Mouse (Mus musculus): ENCODE measurements at regions not wholly inside any gene's neighbourhood (a gene's known extent, or its start where the extent isn't known, plus 50 kb on each side); places are given as distances from the start of the nearest gene placed in this dataset.

DNA sequence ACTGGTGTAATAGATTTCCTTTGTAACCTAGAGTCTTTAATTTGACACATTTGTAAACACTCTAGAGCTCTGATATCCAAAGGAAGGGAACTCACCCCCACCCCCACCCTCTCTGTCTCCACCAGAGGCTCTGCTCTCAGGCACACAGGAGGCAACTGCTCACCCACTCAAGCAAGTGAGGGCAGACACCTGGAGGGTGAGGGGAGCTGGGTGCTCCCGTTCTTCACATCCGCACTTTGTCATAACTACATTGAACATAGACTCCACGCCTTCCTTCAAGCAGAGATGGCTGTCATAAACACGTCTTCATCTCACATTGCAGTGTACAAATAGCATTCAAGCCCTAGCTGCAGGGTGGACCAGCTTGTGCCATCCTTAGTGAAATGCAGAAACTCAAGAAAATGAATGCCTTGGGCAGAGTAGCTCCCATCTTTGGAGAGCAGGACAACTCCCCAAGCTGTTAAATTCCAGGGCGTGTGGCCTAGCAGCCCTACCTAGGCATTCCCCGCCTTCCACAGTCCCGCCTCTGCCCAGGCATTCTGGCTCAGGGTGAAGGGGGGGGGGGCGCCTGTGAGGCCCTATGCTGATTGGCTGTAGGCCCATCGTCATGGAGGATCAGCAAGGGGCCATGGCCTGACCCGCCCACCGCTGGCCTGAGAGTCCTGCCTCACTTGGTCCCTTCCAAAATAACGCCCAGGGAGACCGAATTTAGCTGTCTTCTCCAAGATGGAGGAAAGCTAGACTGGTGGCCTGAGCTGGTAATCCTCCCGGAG is 72.9 kb downstream of the Psmg1 start:
- WGBS: 69% methylated on average over 14 of the region's 14 CpGs

DNA sequence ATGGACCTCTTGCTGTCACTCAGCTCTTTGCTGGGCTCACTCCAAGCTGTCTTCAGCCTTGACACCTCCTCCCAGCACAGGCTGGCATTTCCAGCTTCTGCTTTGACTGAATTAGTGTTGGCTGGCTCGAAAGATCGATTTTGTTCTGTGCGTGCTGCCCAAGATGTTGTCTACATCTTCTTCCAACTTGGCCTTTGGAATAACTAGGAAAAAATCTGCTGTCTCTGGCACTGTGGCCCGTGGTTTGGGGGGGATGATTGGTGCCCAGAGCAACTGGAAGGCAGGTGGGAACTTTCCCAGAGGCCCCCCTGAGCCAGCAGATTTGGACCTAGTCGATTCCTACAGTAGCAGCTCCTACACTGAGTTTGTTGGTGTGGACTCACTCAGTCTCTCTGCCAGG is 76.9 kb downstream of the Psmg1 start:
- ATAC-seq (ENCODE audit: low FRiP score, low TSS enrichment) (no peak), DNase-seq (no peak)
- H3K9ac ChIP-seq (replicated peaks; ENCODE audit: low read length): no peak overlapping the region
- H3K27me3 ChIP-seq (ENCODE audit: control insufficient read depth, insufficient read depth, low read length): no peaks in the 10 kb centered on the region
- H3K4me3 ChIP-seq (replicated peaks; ENCODE audit: low read depth, low read length): no peak overlapping the region
- H3K36me3 ChIP-seq (ENCODE audit: control insufficient read depth, insufficient read depth, low read length): no peaks in the 10 kb centered on the region
- H3K4me1 ChIP-seq (ENCODE audit: control insufficient read depth, insufficient read depth, low read length): no peaks in the 10 kb centered on the region
- no peak overlapping the region for H3K27ac ChIP-seq (replicated peaks; ENCODE audit: low read depth, low read length)
- WGBS: 82% methylated on average over 5 of the region's 5 CpGs
- no peak overlapping the region for H3K4me2 ChIP-seq (ENCODE audit: low read length)
- H3K9me3 ChIP-seq (ENCODE audit: control insufficient read depth, low read length): no peaks in the 10 kb centered on the region

More for the DNA sequence above, 72.9 kb downstream of the Psmg1 start:
- no peak for DNase-seq
- Histone ChIP-seq H3K4me2 (ENCODE audit: low read length) (no peak overlapping the region), H3K27ac (replicated peaks; ENCODE audit: low read depth, low read length) (no peak overlapping the region), H3K9ac (replicated peaks; ENCODE audit: low read length) (no peak overlapping the region), H3K27me3 (ENCODE audit: control insufficient read depth, insufficient read depth, low read length) (no peaks in the 10 kb centered on the region), H3K9me3 (ENCODE audit: control insufficient read depth, low read length) (no peaks in the 10 kb centered on the region), H3K4me3 (replicated peaks; ENCODE audit: low read depth, low read length) (no peak overlapping the region), H3K36me3 (ENCODE audit: control insufficient read depth, insufficient read depth, low read length) (no peaks in the 10 kb centered on the region), H3K4me1 (ENCODE audit: control insufficient read depth, insufficient read depth, low read length) (no peaks in the 10 kb centered on the region)
- no peak for ATAC-seq (ENCODE audit: low FRiP score, low TSS enrichment)

DNA sequence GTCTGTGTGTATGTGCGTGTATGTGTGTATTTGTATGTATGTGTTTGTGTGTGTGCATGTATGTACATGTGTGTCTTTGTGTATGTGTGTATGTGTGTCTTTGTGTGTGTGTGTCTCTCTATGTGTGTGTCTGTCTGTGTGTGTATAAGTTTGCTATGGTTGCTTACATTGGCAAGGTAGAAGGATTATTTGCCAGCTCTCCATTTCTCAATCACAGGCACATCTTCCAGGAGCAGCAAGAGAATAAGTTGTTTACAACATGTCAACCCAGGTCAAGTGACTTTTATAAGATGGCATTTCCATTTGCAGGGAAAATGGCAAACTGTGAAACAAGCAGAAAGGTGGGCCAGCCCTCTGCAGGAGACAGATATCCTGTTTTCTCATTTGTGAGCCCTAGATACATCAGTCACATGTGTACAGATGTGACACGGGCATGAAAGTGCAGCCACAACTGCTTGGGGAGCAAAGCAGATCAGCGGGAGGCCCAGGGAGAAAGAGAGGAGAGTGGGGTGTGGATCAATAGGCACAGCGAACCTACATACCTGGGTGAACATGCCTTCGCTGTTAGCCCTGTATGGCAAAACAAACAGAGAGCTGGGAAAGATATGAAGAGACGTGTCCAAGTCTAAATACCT is 86.1 kb downstream of the Psmg1 start:
- H3K27ac ChIP-seq (replicated peaks; ENCODE audit: low read depth, low read length): no peak overlapping the region
- no peaks in the 10 kb centered on the region for H3K36me3 ChIP-seq (ENCODE audit: control insufficient read depth, insufficient read depth, low read length)
- H3K9me3 ChIP-seq (ENCODE audit: control insufficient read depth, low read length): no peaks in the 10 kb centered on the region
- ATAC-seq (ENCODE audit: low FRiP score, low TSS enrichment) (no peak), DNase-seq (no peak)
- H3K4me2 ChIP-seq (ENCODE audit: low read length): no peak overlapping the region
- H3K27me3 ChIP-seq (ENCODE audit: control insufficient read depth, insufficient read depth, low read length): no peaks in the 10 kb centered on the region
- no peak overlapping the region for H3K9ac ChIP-seq (replicated peaks; ENCODE audit: low read length)
- H3K4me1 ChIP-seq (ENCODE audit: control insufficient read depth, insufficient read depth, low read length): no peaks in the 10 kb centered on the region
- H3K4me3 ChIP-seq (replicated peaks; ENCODE audit: low read depth, low read length): no peak overlapping the region
- 84% methylated on average over 6 of the region's 6 CpGs for WGBS

DNA sequence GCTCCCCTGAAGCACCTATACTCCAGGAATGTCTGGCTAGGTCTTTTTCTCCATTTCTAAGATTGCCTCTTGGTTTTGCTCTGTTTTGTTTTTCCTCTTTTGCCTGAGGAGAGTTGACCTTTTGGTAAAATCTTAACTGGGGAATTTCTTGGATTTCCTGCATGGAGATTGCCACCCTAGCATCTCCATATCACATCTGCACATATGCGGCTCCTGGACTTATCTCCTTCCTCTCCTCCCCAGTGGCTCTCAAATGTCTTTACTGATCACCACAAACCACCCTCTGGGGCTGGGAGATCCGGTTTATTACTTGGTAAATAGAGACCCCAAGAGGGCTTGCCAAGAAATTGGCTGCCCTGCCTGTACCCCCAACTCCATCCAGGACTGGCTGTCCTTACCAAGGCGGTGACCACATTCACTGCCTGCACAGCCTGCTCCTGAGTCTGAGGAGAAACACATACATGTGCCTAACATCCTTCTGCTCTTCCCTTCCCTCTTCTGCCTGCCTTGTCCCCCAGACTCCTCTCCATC is 87.3 kb downstream of the Psmg1 start:
- no peak overlapping the region for H3K4me2 ChIP-seq (ENCODE audit: low read length)
- DNase-seq (no peak), ATAC-seq (ENCODE audit: low FRiP score, low TSS enrichment) (no peak)
- H3K4me3 ChIP-seq (replicated peaks; ENCODE audit: low read depth, low read length): no peak overlapping the region
- H3K4me1 ChIP-seq (ENCODE audit: control insufficient read depth, insufficient read depth, low read length): no peaks in the 10 kb centered on the region
- H3K9me3 ChIP-seq (ENCODE audit: control insufficient read depth, low read length): no peaks in the 10 kb centered on the region
- no peak overlapping the region for H3K27ac ChIP-seq (replicated peaks; ENCODE audit: low read depth, low read length)
- H3K9ac ChIP-seq (replicated peaks; ENCODE audit: low read length): no peak overlapping the region
- H3K27me3 ChIP-seq (ENCODE audit: control insufficient read depth, insufficient read depth, low read length): no peaks in the 10 kb centered on the region
- WGBS: 61% methylated on average over 3 of the region's 3 CpGs
- H3K36me3 ChIP-seq (ENCODE audit: control insufficient read depth, insufficient read depth, low read length): no peaks in the 10 kb centered on the region

DNA sequence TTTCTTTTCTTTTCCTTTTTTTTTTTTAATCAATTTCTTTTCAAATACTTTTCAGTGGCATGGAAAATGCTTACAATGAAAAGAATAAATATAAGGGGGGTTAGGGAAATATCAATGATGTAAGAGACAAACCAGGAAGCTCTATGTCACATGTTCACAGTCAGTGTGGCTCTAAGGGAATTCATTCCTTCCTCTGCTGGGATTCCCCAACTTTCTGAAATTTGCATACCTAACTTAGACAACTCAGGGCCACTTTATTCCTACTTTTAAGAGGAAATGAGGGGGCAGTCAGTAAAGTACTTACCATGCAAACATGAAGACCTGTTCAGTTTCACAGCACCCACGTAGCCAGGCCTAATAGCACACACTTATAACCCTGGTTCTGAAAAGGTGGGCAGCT is 88.6 kb downstream of the Psmg1 start:
- ATAC-seq (ENCODE audit: low FRiP score, low TSS enrichment): no peak
- Histone ChIP-seq H3K27me3 (ENCODE audit: control insufficient read depth, insufficient read depth, low read length) (no peaks in the 10 kb centered on the region), H3K9me3 (ENCODE audit: control insufficient read depth, low read length) (no peaks in the 10 kb centered on the region), H3K4me1 (ENCODE audit: control insufficient read depth, insufficient read depth, low read length) (no peaks in the 10 kb centered on the region), H3K4me3 (replicated peaks; ENCODE audit: low read depth, low read length) (no peak overlapping the region), H3K36me3 (ENCODE audit: control insufficient read depth, insufficient read depth, low read length) (no peaks in the 10 kb centered on the region), H3K9ac (replicated peaks; ENCODE audit: low read length) (no peak overlapping the region), H3K4me2 (ENCODE audit: low read length) (no peak overlapping the region), H3K27ac (replicated peaks; ENCODE audit: low read depth, low read length) (no peak overlapping the region)
- DNase-seq: no peak
- 88% methylated on average over 1 of the region's 1 CpGs for WGBS

DNA sequence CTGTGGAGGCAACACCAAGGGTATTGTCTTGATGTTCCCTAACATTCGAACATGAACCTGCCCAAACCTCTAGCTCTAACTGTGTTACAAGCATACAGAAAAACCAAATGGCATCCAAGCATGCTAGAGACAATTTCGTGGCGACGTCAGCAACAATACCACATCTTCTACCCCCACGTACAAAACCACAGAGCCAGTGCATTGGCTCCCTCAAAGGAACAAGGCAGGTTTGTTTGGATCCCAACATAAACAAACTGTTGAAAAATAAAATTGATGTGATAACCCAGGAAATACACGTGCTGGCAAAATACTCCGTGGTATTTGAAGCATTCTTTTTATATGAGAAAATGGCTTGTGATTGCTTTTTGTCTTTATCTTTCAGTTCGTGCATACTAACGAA is 89.4 kb downstream of the Psmg1 start:
- no peaks in the 10 kb centered on the region for H3K36me3 ChIP-seq (ENCODE audit: control insufficient read depth, insufficient read depth, low read length)
- 84% methylated on average over 9 of the region's 9 CpGs for WGBS
- no peaks in the 10 kb centered on the region for H3K4me1 ChIP-seq (ENCODE audit: control insufficient read depth, insufficient read depth, low read length)
- H3K27ac ChIP-seq (replicated peaks; ENCODE audit: low read depth, low read length): no peak overlapping the region
- H3K27me3 ChIP-seq (ENCODE audit: control insufficient read depth, insufficient read depth, low read length): no peaks in the 10 kb centered on the region
- no peak overlapping the region for H3K4me2 ChIP-seq (ENCODE audit: low read length)
- H3K9ac ChIP-seq (replicated peaks; ENCODE audit: low read length): no peak overlapping the region
- ATAC-seq (ENCODE audit: low FRiP score, low TSS enrichment) (no peak), DNase-seq (no peak)
- H3K4me3 ChIP-seq (replicated peaks; ENCODE audit: low read depth, low read length): no peak overlapping the region
- H3K9me3 ChIP-seq (ENCODE audit: control insufficient read depth, low read length): no peaks in the 10 kb centered on the region

DNA sequence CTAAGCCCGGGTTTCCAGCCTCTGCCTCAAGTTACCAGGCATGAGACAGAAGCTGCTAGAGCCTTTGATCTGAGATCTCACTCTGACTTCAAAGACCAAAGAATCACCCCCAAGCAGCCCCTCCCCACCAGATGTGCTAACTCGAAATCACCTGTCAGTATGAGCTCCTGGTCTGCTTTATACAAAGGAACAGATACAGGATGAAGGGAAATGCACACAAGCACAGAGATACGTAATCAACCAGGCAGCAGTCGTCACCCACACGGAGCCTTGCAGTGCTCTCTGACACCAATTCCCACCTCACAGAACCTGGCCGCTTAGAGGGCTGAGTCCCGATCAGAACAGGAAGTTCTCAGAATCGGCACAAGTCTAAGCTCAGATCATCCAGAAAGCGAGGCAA is 90.6 kb downstream of the Psmg1 start:
- H3K9ac ChIP-seq (replicated peaks; ENCODE audit: low read length): no peak overlapping the region
- no peaks in the 10 kb centered on the region for H3K9me3 ChIP-seq (ENCODE audit: control insufficient read depth, low read length)
- 83% methylated on average over 9 of the region's 9 CpGs for WGBS
- no peak overlapping the region for H3K4me2 ChIP-seq (ENCODE audit: low read length)
- H3K4me3 ChIP-seq (replicated peaks; ENCODE audit: low read depth, low read length): no peak overlapping the region
- ATAC-seq (ENCODE audit: low FRiP score, low TSS enrichment): no peak
- no peak overlapping the region for H3K27ac ChIP-seq (replicated peaks; ENCODE audit: low read depth, low read length)
- no peaks in the 10 kb centered on the region for H3K36me3 ChIP-seq (ENCODE audit: control insufficient read depth, insufficient read depth, low read length)
- no peak for DNase-seq
- H3K4me1 ChIP-seq (ENCODE audit: control insufficient read depth, insufficient read depth, low read length): no peaks in the 10 kb centered on the region
- no peaks in the 10 kb centered on the region for H3K27me3 ChIP-seq (ENCODE audit: control insufficient read depth, insufficient read depth, low read length)

DNA sequence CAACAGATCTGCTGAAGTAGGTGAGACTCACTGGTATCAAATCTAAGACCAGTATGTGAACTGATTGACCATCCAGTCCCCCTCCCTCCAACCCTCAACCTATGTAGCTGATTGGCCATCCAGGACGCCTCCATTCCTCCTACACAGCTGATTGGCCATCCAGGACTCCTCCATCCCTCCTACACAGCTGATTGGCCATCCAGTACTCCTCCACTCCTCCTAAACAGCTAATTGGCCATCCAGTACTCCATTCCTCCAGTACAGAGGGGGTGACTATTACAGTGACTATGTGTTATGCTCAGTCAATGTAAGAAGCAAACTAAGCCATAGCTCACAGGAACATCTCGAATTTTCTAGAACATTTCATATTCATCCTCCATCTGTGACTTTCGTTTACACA is 91.1 kb downstream of the Psmg1 start:
- 87% methylated on average over 3 of the region's 3 CpGs for WGBS
- H3K36me3 ChIP-seq (ENCODE audit: control insufficient read depth, insufficient read depth, low read length): no peaks in the 10 kb centered on the region
- no peaks in the 10 kb centered on the region for H3K4me1 ChIP-seq (ENCODE audit: control insufficient read depth, insufficient read depth, low read length)
- no peaks in the 10 kb centered on the region for H3K9me3 ChIP-seq (ENCODE audit: control insufficient read depth, low read length)
- H3K27ac ChIP-seq (replicated peaks; ENCODE audit: low read depth, low read length): no peak overlapping the region
- H3K4me2 ChIP-seq (ENCODE audit: low read length): no peak overlapping the region
- H3K27me3 ChIP-seq (ENCODE audit: control insufficient read depth, insufficient read depth, low read length): no peaks in the 10 kb centered on the region
- no peak overlapping the region for H3K9ac ChIP-seq (replicated peaks; ENCODE audit: low read length)
- no peak overlapping the region for H3K4me3 ChIP-seq (replicated peaks; ENCODE audit: low read depth, low read length)
- ATAC-seq (ENCODE audit: low FRiP score, low TSS enrichment): no peak
- DNase-seq: no peak

DNA sequence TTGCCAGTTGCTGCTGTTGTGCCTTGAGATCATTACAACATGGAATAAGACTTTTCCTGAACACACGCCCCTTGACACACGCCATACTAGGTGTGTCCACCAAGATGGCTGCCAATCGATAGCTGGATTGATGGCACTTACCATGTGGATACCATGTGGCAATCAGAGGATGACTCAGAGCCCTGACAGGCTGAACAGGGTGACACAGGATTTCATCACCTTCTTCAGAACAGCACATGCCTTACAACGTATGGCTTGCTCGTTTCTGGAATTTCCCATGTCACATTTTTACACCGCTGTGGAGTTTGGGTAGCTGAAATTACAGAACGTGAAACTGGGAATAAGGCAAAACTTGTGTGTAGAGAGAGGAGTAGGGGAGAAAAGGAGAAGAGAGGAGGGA is 92.9 kb downstream of the Psmg1 start:
- Histone ChIP-seq H3K27ac (replicated peaks; ENCODE audit: low read depth, low read length) (no peak overlapping the region), H3K4me1 (ENCODE audit: control insufficient read depth, insufficient read depth, low read length) (no peaks in the 10 kb centered on the region), H3K27me3 (ENCODE audit: control insufficient read depth, insufficient read depth, low read length) (no peaks in the 10 kb centered on the region), H3K4me2 (ENCODE audit: low read length) (no peak overlapping the region), H3K4me3 (replicated peaks; ENCODE audit: low read depth, low read length) (no peak overlapping the region), H3K36me3 (ENCODE audit: control insufficient read depth, insufficient read depth, low read length) (no peaks in the 10 kb centered on the region), H3K9ac (replicated peaks; ENCODE audit: low read length) (no peak overlapping the region), H3K9me3 (ENCODE audit: control insufficient read depth, low read length) (no peaks in the 10 kb centered on the region)
- ATAC-seq (ENCODE audit: low FRiP score, low TSS enrichment): no peak
- WGBS: 90% methylated on average over 7 of the region's 7 CpGs
- DNase-seq: no peak
